Mouse (Mus musculus): ENCODE measurements around the gene Bpifb3. TPM values are rescaled to one million over a fixed set of nuclear protein-coding genes. Genes with fewer than 3 reads are reported as not detected.
A peak's percentile ranks its signal among the peaks of the same experiment; 100 is the strongest.

The Bpifb3 gene
- polyA plus RNA-seq, 1 experiment from 2014 or later, result not detected

DNA sequence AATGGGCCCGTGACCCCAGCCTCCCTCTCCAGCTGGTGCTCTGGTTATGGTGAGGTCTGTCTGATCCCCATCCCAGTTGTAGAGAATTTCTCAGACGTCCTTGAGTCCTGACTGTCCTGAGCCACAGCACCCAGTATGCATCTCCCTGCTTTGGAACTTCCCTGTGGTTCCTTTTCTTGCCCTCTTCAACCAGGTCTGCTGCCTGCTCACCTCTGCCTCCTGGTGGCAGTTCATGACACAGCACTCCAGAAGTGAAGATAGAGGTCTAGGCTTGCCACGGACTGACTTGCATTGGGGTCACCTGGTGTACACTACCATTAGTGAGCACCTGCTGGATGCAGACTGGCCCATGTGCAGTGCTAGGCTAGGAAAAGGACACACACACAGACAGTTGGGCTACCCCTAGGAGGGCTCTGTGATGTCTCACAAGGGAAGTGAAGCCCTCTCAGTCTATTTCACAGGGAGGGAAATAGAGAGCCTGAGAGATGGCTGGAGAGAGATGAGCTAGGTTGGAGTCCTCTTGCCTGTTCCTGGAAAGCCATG is 11.9 kb downstream of the Bpifb3 start:
- ATAC-seq (ENCODE audit: low FRiP score, low TSS enrichment), result no peak
- H3K4me3 ChIP-seq (ENCODE audit: low read length), result no peak overlapping the region
- H3K36me3 ChIP-seq (ENCODE audit: control insufficient read depth, insufficient read depth, low read length), result no peaks in the 10 kb centered on the region
- H3K27ac ChIP-seq (ENCODE audit: low read depth, low read length), result no peak overlapping the region
- no peak overlapping the region for H3K9ac ChIP-seq (ENCODE audit: low read depth, low read length)
- no peaks in the 10 kb centered on the region for H3K4me1 ChIP-seq (ENCODE audit: control insufficient read depth, insufficient read depth, low read length)
- 45% methylated on average over 3 of the region's 3 CpGs for whole genome bisulfite sequencing
- H3K9me3 ChIP-seq (ENCODE audit: control insufficient read depth, low read length), result no peaks in the 10 kb centered on the region
- H3K4me2 ChIP-seq (replicated peaks; ENCODE audit: low read depth, low read length), result no peak overlapping the region
- no peaks in the 10 kb centered on the region for H3K27me3 ChIP-seq (ENCODE audit: control insufficient read depth, insufficient read depth, low read length)

- Histone ChIP-seq H3K4me2 (replicated peaks; ENCODE audit: low read depth, low read length) (no peak overlapping the region), H3K9me3 (ENCODE audit: control insufficient read depth, low read length) (no peaks in the 10 kb centered on the region), H3K9ac (ENCODE audit: low read depth, low read length) (no peak overlapping the region), H3K27ac (ENCODE audit: low read depth, low read length) (no peak overlapping the region), H3K4me3 (ENCODE audit: low read length) (no peak overlapping the region), H3K27me3 (ENCODE audit: control insufficient read depth, insufficient read depth, low read length) (no peaks in the 10 kb centered on the region), H3K4me1 (ENCODE audit: control insufficient read depth, insufficient read depth, low read length) (no peaks in the 10 kb centered on the region), H3K36me3 (ENCODE audit: control insufficient read depth, insufficient read depth, low read length) (no peaks in the 10 kb centered on the region)
- 83% methylated on average over 6 of the region's 6 CpGs for WGBS
- no peak for ATAC-seq (ENCODE audit: low FRiP score, low TSS enrichment)
Observed at GRCm38 (mm10) chr2:153931125-153931524, 13.1 kb downstream of the Bpifb3 start.

DNA sequence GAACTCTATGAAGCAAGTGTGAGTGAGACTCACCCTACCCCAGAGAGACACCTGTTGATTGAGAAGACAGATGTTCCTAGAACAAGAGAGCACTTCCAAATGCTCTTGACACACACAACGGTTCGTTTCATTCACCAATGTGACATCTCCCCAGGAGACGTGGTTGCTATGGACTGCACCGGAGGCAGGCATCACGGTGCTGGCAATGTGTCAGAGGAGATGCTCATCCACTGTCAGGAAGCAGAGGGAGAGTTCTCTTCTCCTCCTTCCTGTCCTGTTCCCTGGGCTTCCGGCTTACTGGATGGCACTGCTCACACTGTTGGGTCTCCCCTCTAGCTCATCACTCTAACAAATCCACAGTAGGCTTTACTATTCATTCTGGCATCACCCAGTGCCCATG is 15.3 kb downstream of the Bpifb3 start:
- no peak overlapping the region for H3K4me3 ChIP-seq (ENCODE audit: low read length)
- 78% methylated on average over 6 of the region's 6 CpGs for WGBS
- no peaks in the 10 kb centered on the region for H3K27me3 ChIP-seq (ENCODE audit: control insufficient read depth, insufficient read depth, low read length)

DNA sequence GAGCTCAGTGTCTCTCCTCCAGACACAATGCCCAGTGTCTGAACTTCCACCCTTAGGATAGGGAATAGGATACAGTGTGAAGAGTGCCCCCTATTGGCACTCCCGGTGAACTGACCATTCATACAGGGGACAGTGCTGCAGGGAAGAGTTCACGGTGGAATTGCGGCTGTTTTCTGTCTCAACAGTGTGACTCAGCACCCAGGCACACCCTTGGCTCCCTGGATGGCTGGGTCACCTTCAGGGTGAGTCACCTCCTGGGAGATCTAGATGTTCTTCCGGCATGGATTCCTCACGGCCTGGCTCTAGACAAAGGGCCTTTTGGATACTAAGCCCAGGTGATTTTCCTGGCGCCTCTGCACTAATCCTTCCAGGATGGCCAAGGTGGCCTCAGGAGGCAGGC is 17.3 kb downstream of the Bpifb3 start:
- Histone ChIP-seq H3K4me1 (ENCODE audit: control insufficient read depth, insufficient read depth, low read length) (no peaks in the 10 kb centered on the region), H3K27me3 (ENCODE audit: control insufficient read depth, insufficient read depth, low read length) (no peaks in the 10 kb centered on the region), H3K4me2 (replicated peaks; ENCODE audit: low read depth, low read length) (no peak overlapping the region), H3K9me3 (ENCODE audit: control insufficient read depth, low read length) (no peaks in the 10 kb centered on the region), H3K27ac (ENCODE audit: low read depth, low read length) (no peak overlapping the region), H3K36me3 (ENCODE audit: control insufficient read depth, insufficient read depth, low read length) (no peaks in the 10 kb centered on the region), H3K9ac (ENCODE audit: low read depth, low read length) (no peak overlapping the region), H3K4me3 (ENCODE audit: low read length) (no peak overlapping the region)
- 90% methylated on average over 6 of the region's 6 CpGs for WGBS
- no peak for ATAC-seq (ENCODE audit: low FRiP score, low TSS enrichment)

More for the DNA sequence above, 15.3 kb downstream of the Bpifb3 start:
- Histone ChIP-seq H3K9ac (ENCODE audit: low read depth, low read length) (no peak overlapping the region), H3K9me3 (ENCODE audit: control insufficient read depth, low read length) (no peaks in the 10 kb centered on the region), H3K36me3 (ENCODE audit: control insufficient read depth, insufficient read depth, low read length) (no peaks in the 10 kb centered on the region), H3K4me1 (ENCODE audit: control insufficient read depth, insufficient read depth, low read length) (no peaks in the 10 kb centered on the region), H3K27ac (ENCODE audit: low read depth, low read length) (no peak overlapping the region), H3K4me2 (replicated peaks; ENCODE audit: low read depth, low read length) (no peak overlapping the region)
- ATAC-seq (ENCODE audit: low FRiP score, low TSS enrichment), result no peak

DNA sequence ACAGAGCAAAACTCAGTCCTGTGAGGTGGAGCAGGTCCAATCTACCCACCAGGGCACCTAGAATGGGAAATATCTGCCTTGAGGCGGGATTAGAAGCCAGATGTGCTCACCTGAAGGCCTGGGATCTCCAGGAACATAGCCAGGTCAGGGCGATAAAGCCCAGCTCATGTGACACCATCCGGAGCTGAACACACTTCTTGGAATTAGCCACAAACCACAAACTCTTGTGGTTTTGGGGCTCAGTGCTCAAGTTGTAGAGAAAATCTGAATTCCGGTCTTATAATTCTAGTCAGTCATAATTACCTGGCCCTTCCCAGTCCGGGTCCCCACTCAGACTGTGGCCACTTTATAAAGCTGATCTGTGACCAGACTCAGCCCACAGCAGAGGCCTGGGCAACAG is 19.8 kb downstream of the Bpifb3 start, which contains the start of gene Bpifb4:
Bpifb4 (plus strand) TSS at position 370 of the 400 bp plus-strand sequence.
- Histone ChIP-seq H3K9me3 (ENCODE audit: control insufficient read depth, low read length) (no peaks in the 10 kb centered on the region), H3K27me3 (ENCODE audit: control insufficient read depth, insufficient read depth, low read length) (no peaks in the 10 kb centered on the region), H3K36me3 (ENCODE audit: control insufficient read depth, insufficient read depth, low read length) (no peaks in the 10 kb centered on the region), H3K4me2 (replicated peaks; ENCODE audit: low read depth, low read length) (no peak within 1 kb of the TSS), H3K4me3 (ENCODE audit: low read length) (no peak within 1 kb of the TSS), H3K27ac (ENCODE audit: low read depth, low read length) (no peak within 1 kb of the TSS), H3K9ac (ENCODE audit: low read depth, low read length) (no peak within 1 kb of the TSS), H3K4me1 (ENCODE audit: control insufficient read depth, insufficient read depth, low read length) (no peaks in the 10 kb centered on the region)
- no peak for ATAC-seq (ENCODE audit: low FRiP score, low TSS enrichment)
- 90% methylated on average over 5 of the region's 5 CpGs for WGBS

DNA sequence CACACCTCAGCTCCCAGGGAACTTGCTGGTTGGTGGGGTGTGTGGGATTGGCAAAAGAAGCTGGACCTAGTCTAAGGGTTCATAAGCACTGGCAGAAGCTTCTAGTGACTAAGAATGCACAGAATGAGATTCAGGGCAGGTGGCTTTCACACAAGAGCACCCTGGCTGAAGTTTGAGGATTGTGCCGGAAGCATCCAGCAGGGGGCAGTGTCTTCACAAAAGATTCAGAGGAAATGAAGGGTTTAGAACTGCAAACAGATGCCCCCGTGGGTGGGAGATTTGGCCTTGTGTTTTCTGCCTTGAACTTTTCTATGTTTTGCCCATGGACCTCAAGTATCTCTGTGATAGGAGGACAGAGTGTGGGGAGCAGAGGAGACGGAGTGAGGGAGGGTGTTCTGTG is 25.5 kb downstream of the Bpifb3 start:
- Histone ChIP-seq H3K4me2 (replicated peaks; ENCODE audit: low read depth, low read length) (no peak overlapping the region), H3K9me3 (ENCODE audit: control insufficient read depth, low read length) (no peaks in the 10 kb centered on the region), H3K27me3 (ENCODE audit: control insufficient read depth, insufficient read depth, low read length) (no peaks in the 10 kb centered on the region), H3K9ac (ENCODE audit: low read depth, low read length) (no peak overlapping the region), H3K36me3 (ENCODE audit: control insufficient read depth, insufficient read depth, low read length) (no peaks in the 10 kb centered on the region), H3K27ac (ENCODE audit: low read depth, low read length) (no peak overlapping the region), H3K4me1 (ENCODE audit: control insufficient read depth, insufficient read depth, low read length) (no peaks in the 10 kb centered on the region), H3K4me3 (ENCODE audit: low read length) (no peak overlapping the region)
- WGBS, result 43% methylated on average over 3 of the region's 3 CpGs
- ATAC-seq (ENCODE audit: low FRiP score, low TSS enrichment), result no peak

DNA sequence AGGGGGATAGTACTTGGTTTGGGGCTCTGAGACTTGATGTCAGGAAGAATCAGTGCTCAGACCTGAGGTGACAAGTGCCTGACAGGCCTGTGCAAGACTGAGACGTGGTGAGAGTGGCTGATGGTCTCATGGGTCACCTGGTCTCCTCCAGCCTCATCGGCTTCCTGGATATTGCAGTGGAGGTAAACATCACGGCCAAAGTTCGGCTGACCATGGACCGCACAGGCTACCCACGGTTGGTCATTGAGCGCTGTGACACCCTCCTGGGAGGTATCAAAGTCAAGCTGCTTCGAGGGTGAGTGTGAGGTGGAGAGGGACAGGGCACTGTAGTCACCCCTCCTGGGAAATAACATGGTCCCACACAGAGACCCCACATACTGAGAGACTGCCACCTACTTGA is 26.5 kb downstream of the Bpifb3 start:
- Histone ChIP-seq H3K4me2 (replicated peaks; ENCODE audit: low read depth, low read length) (no peak overlapping the region), H3K36me3 (ENCODE audit: control insufficient read depth, insufficient read depth, low read length) (no peaks in the 10 kb centered on the region), H3K27me3 (ENCODE audit: control insufficient read depth, insufficient read depth, low read length) (no peaks in the 10 kb centered on the region), H3K27ac (ENCODE audit: low read depth, low read length) (no peak overlapping the region), H3K4me1 (ENCODE audit: control insufficient read depth, insufficient read depth, low read length) (no peaks in the 10 kb centered on the region), H3K9ac (ENCODE audit: low read depth, low read length) (no peak overlapping the region), H3K9me3 (ENCODE audit: control insufficient read depth, low read length) (no peaks in the 10 kb centered on the region), H3K4me3 (ENCODE audit: low read length) (no peak overlapping the region)
- WGBS, result 80% methylated on average over 8 of the region's 8 CpGs
- no peak for ATAC-seq (ENCODE audit: low FRiP score, low TSS enrichment)

DNA sequence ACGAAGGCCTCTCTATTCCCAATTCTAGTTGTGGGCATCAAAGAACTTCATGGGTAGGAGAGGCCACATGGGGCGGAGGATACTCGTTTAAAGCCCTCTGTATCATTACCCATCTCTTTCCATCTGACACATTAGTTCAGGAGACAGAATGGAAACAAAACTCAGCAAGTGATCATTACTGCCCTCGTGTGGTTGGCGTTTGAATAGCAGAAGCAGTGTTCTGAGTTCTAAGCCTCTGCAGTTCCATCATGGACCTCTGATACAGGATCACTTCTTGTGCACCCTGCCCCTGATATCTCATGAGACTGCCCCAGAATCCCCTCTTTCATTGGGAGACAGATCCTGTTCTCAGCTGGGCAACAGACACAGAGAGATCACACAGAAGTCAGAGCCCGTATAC is 34.9 kb downstream of the Bpifb3 start:
- H3K27me3 ChIP-seq (ENCODE audit: control insufficient read depth, insufficient read depth, low read length), result no peaks in the 10 kb centered on the region
- no peak overlapping the region for H3K4me2 ChIP-seq (replicated peaks; ENCODE audit: low read depth, low read length)
- no peak overlapping the region for H3K9ac ChIP-seq (ENCODE audit: low read depth, low read length)
- no peak for ATAC-seq (ENCODE audit: low FRiP score, low TSS enrichment)
- no peaks in the 10 kb centered on the region for H3K9me3 ChIP-seq (ENCODE audit: control insufficient read depth, low read length)
- no peaks in the 10 kb centered on the region for H3K36me3 ChIP-seq (ENCODE audit: control insufficient read depth, insufficient read depth, low read length)
- no peak overlapping the region for H3K27ac ChIP-seq (ENCODE audit: low read depth, low read length)
- H3K4me1 ChIP-seq (ENCODE audit: control insufficient read depth, insufficient read depth, low read length), result no peaks in the 10 kb centered on the region
- WGBS, result 32% methylated on average over 6 of the region's 6 CpGs
- no peak overlapping the region for H3K4me3 ChIP-seq (ENCODE audit: low read length)

- Histone ChIP-seq H3K36me3 (ENCODE audit: control insufficient read depth, insufficient read depth, low read length) (no peaks in the 10 kb centered on the region), H3K27ac (ENCODE audit: low read depth, low read length) (no peak overlapping the region), H3K4me3 (ENCODE audit: low read length) (no peak overlapping the region), H3K9me3 (ENCODE audit: control insufficient read depth, low read length) (no peaks in the 10 kb centered on the region), H3K4me1 (ENCODE audit: control insufficient read depth, insufficient read depth, low read length) (no peaks in the 10 kb centered on the region), H3K9ac (ENCODE audit: low read depth, low read length) (no peak overlapping the region), H3K4me2 (replicated peaks; ENCODE audit: low read depth, low read length) (peak overlapping the region; percentile 30; the same call in 1 of the 2 replicates), H3K27me3 (ENCODE audit: control insufficient read depth, insufficient read depth, low read length) (no peaks in the 10 kb centered on the region)
- 0 out of 2 replicates have a peak, but pooled peaks have one; percentile 43 for ATAC-seq (ENCODE audit: low FRiP score, low TSS enrichment)
- whole genome bisulfite sequencing, result 13% methylated on average over 6 of the region's 6 CpGs
Observed at GRCm38 (mm10) chr2:153953836-153954235, 35.8 kb downstream of the Bpifb3 start.
